Mouse (Mus musculus): ENCODE measurements around the gene Tspear.
"Not testable (repeated sequence)": the region's sequence is repeated elsewhere in the genome, so short reads cannot be mapped to it uniquely, and the experiment has no call there.

DNA sequence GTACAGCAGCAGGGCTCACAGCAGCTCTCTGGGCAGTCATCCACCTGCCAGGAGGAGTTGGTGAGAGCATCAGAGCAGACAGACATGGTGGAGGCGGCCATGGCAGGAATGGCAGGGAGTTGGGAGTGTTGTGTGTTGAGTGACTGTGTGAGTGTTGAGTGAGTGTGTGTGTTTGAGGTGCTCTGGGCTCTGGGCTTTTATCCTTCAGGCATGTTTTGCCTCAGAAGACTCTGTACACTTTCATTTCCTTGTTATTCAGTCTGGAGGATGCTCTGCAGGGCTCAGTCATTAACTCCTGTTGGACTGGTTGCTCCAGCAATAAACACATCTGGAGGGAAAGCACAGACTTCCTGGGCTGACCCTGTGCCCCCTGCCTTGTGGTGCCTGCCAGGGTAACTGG is 73.2 kb downstream of the Tspear start, which contains the start of gene Gm3233:
- not testable (repeated sequence) for TF ChIP-seq CTCF (IDR thresholded peaks at IDR 0.05; ENCODE audit: low read depth, low read length); POLR2A (IDR thresholded peaks at IDR 0.05; ENCODE audit: extremely low read depth, insufficient read depth, low read length)
